Mouse (Mus musculus) urinary bladder, postnatal 14 days (tissue): ENCODE results near the gene Pak4.
"Not testable (repeated sequence)": the region's sequence is repeated elsewhere in the genome, so short reads cannot be mapped to it uniquely, and the experiment has no call there.

Experiments used
- DNase-seq: peaks from one replicate; pipeline ENCODE4 v3.0.0; 2021; ENCODE audit warnings: low spot score

Pak4 gene

DNA sequence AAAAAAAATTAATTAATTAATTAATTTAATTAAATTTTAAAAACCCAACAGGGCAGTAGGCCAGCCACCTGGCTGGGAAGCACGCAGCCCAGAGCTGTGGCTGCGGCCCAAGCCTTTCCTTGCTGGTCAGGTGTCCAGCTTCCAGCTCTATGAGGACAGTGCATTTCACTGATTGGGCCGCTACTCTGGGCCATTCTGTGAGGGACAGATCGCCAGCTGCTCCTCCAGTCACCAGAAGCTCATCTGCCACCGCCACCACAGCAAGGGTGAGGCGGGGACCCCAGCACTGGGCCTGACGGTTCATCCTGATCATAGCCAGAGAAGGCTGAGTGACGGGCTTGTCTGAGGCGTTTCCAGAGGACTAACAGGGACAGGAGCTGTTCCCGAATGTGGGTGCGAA is 36.0 kb downstream of the Pak4 start:
- DNase-seq, result no peak

DNA sequence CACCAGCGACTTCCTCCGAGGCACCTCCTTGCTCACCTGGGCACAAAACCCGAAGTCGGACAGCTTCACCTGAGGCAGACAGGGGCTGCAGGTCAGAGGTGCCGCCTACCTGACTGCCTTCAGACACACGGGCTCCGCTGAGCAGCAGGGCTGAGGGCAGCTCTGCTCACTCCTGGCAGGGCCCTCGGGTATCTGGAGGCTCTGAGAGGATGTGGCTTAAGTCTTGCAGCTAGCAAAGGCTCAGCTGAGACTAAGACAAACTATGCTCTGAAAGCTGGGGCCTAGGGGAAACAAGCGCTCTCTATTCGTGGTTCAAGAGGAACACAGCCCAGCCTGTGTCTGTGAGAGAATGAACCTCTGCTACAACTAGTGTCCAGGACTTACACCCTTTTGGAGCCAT is 37.1 kb downstream of the Pak4 start:
- no peak for DNase-seq

DNA sequence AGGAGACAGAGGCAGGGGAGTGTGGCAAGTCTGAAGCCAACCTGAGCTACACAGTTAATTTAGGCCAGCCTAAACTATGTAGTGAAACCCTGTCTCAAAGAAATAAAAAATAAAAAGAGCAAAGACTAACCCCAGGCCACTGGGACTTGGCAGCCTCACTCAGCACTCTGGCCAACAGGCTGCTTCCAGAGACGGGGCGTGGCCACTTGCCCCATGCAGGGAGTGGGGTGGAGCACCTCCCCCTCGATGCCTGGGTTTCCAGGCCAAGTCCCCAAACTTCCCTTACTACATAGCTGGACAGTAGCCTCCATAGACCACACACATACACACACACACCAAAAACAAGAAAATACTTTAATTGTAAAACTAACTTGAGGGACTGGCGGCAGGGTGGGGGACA is 39.5 kb downstream of the Pak4 start:
- DNase-seq, result peak; percentile 70

DNA sequence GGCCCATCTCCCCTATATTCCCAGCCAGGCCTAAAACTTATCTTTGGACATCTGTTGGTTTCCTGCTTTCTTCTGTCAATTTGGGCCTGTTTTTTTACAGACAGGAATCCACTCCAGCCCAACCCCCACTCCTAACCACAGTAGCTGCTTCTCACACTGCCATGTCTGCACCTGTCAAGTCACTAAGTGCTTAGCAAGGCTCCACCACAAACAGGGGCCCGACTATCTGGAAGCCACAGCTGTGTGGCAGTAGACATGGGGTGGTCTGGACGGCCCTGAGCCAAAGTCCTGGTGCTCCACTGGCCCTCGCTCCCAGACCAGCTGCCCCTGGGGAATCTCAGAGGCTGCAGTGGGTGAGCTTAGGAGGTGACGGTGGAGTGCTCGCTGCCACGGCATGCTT is 40.3 kb downstream of the Pak4 start:
- no peak for DNase-seq

DNA sequence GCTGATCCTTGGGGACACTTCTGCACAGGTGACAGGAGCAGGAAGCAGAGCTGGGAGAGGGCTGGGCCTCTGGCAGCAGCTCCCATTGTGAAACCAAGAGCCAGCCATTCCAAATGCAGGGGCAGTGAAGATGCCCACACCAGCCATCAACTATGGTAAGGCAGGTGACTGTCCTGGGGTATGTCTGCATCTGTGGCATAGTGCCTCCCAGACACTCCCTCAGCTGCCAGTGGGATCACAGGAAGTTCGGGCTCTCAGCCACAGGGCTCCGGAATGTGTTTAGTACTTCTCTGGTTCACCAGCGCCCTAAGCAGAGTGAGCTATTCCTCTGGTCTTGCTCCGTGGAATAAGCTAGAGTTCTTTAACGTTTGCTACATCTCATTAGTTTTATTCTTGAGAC is 40.9 kb downstream of the Pak4 start:
- no peak for DNase-seq

DNA sequence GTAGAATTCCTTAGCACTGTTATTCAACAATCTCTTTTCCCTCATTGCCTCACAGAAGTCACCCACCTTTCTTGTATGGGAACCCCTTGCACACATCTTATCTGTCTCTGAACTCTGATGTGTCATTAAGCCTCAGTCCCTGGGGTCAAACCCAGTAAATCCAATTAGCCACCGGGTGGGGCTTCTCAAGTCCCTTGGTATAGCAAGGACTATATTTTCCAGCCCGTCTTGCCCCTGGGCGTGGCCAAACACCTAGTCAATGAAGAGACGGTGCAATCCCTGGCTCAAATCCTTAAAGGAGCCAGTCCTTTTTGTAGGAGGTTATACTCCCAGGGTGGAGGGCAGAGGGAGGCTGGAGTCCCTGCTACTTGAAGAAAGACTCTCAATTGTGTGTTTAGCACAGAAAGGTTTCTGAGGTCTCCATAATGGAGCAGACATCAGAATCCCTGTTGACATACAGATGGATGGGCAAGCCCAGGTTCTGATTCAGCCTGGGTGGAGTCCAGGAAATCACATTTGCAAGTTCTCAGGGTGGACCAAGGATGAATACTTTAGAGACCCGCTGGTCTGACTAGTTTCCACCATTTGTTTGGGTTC is 41.9 kb downstream of the Pak4 start:
- no peak for DNase-seq

DNA sequence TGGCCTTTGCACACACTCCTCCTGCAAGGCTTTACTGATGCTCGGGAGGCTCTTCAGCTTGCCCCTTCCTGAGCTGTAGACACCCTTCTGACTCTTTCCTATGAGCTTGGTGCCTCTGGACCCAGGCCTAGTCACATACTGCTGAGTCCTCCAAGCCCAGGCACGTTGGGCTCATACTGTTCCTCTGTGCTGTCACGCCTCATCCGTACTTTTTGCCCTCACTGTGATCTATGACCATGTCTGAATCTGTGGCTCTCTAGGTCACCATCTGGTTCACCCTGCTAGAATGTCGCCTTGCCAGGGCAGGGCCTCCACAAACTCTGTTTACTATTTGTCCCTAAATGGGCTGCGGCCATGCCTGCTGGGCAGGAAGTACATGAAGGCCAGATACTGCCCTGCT is 44.9 kb downstream of the Pak4 start:
- DNase-seq, result peak; percentile 63

DNA sequence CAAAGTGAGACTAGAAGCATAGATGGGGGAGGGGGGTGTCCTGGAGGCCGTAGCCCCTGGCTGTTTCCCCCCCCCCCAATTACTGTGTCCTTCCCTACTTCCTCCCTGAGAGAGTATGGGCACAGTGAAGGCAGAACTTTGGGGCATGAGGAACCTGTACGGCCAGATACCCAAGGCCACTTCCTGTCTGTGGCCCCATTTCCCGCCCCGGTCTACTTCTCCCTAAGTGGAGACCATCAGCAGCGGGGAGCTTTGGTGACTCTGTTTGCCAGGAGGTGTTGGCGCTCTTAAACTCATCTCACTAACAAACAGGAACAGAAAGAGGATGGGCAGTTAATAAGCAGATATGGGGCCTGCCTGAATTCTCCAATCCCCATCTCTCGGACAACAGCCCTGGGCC is 50.4 kb downstream of the Pak4 start:
- DNase-seq, result no peak

DNA sequence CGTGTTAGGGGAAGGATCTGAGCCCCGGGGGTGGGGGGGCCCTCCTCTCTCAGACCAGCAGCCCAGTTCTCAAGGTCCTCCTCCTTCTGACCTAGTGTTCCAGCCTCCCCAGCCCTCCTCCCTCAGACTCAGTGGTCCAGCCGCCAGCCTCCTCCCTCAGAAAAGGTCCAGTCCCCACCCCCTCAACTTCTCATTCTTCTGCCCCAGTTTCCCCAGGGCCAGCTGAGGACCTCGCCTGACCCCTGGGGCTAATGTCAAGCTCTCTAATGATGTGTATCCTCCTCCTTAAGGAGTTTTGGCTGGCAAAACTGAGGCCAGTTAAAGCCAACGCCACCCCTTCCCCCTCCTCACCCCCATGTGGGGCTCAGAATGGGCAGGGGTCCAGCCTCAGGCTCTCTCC is 50.8 kb downstream of the Pak4 start, which contains the start of gene Nccrp1:
TSS of gene Nccrp1 (minus strand) at position 101 of the 400 bp plus-strand sequence.
- no peak for DNase-seq

DNA sequence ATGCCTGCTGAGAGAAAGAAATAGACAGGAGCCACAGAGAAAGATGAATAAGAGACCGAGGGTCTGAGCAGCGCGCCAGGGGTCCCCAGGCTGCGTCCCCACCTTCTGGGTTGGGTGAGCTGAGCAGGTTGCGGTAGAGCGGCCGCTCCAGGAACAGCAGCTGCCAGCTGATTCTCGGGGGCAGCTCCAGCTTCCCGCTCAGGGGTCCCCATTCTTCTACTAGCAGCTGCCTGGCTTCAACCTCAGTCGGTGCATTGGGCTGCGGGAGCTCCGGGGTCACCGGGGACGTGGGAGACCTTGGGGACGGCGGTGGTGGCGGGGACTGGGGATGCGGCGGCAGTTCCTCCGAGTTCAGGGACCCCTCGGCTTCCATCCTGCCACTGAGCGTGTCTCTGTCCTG is 51.3 kb downstream of the Pak4 start:
- no peak for DNase-seq

DNA sequence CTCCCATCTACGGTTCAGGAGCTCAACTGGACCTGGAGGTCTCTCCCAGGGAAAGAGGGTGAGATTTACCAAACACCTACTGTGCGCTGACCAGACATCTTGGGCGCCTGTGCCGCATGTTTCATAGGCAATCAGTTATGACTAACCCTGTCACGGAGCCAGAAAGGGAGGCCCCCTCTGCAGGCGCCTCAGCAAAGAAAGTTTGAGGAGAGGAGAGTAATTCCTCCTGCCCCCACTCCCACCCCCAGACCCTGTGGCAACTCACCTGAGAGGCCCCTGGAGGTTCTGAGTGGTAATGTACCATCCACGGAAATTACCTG is 52.1 kb downstream of the Pak4 start:
- no peak for DNase-seq

DNA sequence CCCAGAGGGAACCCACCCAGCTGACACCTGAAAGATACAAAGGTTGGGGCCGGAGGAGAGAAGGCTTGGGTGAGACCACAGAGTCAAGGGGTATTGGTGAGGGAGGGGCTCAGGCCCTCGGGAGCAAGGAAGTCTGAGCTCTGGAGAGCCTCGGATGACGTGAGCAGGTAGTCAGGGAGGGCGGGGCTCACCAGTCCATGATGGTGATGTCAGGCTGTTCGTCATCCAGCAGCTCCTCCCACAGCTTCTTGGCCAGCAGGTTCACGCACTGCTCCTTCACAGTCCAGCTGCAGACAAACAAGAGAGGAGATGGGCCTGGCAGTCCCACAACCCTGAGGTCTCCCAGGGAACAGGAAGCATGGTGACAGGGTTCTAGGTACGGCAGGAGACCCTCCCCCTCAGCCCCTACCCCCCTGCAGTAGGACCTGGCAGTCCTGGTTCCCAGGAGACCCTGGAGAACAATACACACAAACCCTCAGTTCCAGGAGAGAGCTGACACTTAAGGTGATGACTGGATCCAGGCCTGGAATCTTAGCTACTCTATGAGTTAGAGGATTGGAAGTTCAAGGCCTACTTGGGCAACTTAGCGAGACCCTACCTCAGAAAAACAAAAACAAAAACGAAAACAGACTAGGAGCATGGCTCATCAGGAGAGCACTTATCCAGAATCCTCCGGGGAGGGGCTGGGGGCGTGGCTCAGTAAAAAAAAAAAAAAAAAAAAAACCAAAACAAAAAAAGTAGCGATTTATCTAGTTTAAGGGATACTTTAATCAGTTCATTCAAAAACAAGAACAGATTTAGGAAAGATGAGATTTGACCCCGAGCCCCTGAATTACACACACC is 52.7 kb downstream of the Pak4 start:
- DNase-seq, result no peak

DNA sequence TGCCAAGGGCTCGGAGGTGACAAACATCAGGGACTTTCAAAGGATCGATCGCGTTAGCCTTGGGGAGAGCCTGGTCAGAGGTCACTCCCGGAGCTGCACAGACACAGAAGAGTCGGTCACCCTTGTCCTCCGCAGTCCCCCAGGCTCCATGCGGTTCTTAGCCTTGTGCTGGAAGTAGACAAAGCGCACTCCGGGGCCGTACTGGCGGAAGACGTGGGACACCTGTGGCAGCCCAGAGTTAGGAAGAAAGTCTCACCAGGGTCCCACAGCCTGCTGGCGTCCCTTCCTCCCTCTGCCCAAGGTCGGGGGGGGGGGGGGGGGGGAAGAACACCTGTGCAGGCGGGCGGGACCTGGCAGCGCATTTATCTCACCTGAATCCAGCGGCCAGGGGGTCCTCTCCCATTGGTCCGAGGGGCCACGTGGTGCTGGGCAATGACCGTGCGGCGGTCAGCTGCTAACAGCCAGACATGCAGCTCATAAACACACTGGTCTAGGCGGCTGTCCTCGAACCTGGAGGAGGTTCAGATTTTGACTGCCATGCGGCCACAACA is 53.9 kb downstream of the Pak4 start:
- DNase-seq, result no peak

DNA sequence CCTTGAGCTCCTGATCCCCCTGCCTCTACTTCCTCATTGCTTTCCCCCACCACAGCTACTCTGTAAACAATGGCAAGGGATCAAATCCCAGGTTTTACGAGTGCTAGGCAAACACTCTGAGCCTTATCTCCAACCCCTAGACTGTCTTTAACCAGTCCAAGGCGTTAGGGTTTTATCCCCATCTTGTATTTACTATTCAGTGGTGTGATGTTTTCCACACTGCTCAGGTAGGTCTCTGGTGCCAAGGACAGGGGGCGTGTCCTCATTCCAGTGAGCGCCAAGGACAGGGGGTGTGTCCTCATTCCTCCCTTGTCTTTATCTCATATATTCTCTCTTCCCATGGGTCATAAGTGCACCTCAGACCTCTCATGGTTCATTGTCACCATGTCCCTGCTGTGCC is 57.5 kb downstream of the Pak4 start, which contains the start of gene Sycn:
TSS of gene Sycn (plus strand) at position 360 of the 400 bp plus-strand sequence.
- no peak for DNase-seq

DNA sequence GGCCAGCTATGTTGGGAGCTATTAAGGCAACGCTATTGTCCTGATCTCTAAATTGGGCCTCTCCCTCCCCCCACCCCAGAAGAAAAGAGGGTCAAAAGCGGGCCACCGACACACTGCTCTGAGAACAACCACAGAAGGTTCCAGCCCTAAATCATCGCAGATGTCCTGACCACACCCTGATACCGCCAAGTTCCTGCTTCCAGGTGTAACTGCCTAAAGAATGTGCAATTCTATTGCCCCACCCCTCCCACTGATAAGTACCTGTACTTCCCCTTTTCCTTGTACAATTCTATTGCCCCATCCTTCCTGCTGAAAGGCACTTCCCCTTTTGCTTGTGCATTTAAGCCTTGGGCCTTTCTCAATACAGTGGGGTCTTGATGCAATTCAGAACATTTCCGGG is 59.1 kb downstream of the Pak4 start:
- DNase-seq, result not testable (repeated sequence)

DNA sequence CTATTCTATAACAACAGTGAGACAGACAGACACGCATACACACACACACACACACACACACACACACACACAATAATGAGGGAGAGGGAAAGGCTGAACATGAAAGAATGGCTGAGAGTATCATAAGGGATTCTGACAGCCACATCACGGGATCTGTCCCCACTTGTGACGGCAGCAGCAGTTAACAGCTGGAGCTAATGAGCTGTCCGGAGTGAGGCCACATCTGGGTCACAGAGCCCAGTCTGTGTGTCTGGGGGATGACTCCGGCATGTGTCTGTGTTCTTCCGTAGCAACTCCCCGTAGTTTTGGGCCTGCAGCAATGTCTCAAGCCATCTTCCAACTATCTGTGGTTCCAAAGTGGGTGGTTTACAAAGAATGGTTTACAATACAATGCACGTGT is 66.0 kb downstream of the Pak4 start:
- no peak for DNase-seq

DNA sequence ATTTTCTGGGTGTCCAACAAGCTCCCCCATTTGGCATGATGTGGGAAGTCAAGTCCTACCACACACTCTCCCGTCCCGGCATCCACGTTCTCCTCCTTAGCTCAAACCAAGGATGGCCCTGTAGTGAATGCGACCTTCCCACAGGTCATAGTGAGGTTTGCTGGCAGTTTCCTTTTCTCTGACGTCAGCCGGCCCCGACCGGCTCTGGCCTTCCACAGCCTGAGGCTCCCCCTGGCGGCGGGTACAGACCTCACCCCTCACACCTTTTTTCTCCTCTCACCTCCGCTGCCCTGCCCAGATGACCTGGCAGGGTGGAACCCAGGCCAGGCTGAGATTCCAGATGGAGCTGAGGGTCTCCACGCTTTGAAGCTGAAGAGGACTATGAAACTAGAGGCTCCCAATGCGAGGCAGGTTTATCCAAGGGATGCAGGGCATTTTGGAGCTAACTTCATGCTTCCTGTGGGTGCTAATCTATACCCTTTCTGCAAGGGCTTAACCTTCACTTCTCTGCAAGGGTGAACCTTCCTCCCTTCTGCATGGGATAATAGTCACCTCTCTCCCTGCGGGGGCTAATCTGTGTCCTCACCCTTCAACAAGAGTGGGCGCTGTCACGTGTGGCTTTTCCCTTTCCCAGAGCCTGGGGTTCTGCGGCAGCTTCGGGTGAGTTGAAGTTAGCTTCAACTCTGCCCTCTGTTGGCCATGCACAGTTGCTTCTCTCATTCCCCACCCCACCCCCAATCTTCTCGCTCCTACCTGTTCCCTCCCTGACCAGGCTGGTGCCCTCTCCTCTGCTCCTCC is 69.9 kb downstream of the Pak4 start:
- DNase-seq, result peak; percentile 87

DNA sequence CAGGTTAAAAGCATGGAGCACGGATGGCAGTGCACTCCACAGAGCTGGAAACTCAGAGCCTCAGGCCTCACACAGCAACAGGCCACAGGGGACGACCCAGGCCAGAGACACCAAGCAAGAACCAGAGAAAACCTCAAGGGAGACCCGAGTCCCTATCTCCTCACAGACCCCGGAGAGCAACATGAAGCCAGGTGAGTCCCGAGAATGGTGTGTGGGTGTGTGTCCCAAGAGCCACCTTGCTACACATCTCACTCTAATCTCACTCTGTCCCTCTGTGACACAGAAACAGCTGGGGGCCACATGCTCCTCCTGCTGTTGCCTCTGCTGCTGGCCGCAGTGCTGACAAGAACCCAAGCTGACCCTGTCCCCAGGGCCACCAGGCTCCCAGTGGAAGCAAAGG is 75.4 kb downstream of the Pak4 start, which contains the start of gene Ifnl3:
TSS of gene Ifnl3 (plus strand) at position 301 of the 400 bp plus-strand sequence.
- DNase-seq, result not testable (repeated sequence)

DNA sequence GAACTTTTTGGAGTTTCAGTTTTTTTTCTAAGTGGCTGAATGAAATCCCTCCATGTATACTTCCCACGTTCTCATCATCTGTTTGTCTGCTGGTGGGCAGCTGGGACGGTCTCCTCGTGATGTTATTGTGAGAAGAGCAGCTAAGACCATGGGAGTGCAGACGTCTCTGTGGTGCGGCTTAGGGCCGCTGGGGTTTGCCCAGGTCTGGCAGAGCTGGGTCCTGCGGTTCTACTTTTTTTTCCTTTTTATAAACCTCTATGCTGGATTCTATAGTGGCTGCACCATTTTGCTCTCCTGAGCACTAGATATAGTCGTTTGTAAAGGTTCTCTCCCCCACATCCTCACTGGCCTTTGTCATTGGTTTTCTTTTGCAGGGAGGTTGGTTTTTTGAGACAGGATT is 86.5 kb downstream of the Pak4 start:
- DNase-seq, result no peak

DNA sequence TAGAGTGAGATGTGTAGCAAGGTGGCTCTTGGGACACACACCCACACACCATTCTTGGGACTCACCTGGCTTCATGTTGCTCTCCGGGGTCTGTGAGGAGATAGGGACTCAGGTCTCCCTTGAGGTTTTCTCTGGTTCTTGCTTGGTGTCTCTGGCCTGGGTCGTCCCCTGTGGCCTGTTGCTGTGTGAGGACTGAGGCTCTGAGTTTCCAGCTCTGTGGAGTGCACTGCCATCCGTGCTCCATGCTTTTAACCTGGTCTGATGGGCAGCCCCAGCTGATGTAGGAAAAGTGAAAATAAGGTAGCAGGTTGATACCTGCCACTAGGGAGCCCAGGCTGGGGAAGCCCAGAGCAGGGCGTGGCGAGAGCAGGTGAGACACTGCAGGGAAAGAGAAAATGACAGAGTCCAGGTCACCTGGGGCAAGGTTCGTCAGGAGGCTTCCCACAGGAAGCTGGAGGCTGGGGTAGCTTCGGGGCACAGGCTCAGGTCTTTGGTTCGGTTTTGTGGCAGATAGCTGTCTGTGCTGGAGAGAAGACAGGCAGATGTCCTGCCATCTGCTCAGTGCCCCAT is 87.5 kb downstream of the Pak4 start, which contains the start of gene Ifnl2:
TSS of gene Ifnl2 (minus strand) at position 51 of the 570 bp plus-strand sequence.
- DNase-seq, result not testable (repeated sequence)

DNA sequence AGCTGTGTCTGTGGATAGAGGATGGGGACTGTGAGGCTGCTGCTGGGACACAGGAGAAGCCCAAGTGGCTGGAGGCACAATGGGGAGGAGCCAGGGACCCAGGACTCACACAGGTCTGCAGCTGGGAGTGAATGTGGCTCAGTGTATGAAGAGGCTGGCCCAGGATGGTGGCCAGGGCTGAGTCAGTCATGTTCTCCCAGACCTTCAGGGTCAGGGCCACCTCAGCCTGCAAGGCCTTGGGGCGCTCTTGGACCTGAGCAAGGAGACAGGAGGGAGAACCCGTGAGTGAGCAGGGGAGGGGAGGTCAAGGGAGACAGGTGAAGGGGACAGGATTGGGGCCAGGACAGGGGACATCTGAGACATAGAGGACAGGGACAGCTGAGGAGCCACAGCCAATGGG is 88.9 kb downstream of the Pak4 start:
- DNase-seq, result not testable (repeated sequence)
